Mouse (Mus musculus) ovary, postnatal 36 days (tissue): ENCODE results near the gene Fndc8.

Experiments
- DNase-seq: peaks from one replicate; pipeline ENCODE4 v3.0.0; 2022; ENCODE audit warnings: low spot score, mixed read lengths

The Fndc8 gene

DNA sequence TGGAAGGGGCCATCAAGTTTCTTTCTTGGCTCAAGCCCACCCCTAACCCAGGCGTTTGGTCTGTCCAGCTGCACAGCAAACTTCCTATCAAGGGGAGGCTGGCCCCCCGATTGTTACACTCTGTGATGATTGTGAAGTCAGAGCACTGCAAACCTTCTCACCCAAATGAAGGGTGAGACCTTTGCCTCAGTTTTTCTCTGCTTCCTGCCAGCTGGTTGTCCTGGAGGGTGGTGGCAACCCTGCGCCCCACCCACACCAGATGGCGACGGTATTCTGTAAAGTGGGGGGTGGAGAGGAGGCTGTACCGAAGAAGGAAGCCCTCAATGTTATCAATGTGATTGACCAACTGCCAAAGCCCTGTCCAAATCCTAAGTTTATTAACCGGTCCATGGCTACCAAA lies at the start of gene Fndc8:
Gene Fndc8 (plus strand): TSS at position 189 of the 400 bp plus-strand sequence.
- DNase-seq: no peak

DNA sequence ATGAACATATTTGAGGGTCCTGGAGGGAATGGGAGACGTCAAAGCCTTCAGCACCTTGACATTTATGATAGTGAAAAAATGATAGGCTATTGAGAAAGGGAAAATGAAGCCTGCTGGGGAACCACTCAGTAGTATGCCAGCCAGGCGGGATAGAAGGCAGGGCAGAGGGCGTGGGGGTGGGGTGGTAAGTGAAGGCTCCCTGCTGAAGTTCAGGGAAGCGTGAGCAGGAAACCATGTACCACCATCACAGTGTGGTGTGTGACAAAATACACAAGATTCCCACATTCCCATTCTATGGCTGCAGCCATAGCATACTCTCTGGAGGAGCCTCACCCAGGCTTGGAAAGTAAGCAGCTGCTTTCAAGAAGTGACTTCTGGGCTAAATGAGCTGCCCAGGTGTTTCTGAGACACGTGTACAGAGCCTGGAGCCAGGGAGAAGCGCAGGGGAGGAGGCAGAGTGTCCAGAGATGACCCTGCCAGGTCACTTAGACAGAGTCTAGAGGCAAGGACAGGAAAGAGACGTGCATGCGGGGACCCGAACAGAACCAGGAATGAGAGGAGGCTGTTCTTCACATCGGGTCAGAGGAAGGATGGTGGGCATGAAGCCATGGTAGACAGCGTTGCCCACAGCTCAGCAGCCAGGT lies 47.0 kb upstream of the Fndc8 start:
- no peak for DNase-seq

DNA sequence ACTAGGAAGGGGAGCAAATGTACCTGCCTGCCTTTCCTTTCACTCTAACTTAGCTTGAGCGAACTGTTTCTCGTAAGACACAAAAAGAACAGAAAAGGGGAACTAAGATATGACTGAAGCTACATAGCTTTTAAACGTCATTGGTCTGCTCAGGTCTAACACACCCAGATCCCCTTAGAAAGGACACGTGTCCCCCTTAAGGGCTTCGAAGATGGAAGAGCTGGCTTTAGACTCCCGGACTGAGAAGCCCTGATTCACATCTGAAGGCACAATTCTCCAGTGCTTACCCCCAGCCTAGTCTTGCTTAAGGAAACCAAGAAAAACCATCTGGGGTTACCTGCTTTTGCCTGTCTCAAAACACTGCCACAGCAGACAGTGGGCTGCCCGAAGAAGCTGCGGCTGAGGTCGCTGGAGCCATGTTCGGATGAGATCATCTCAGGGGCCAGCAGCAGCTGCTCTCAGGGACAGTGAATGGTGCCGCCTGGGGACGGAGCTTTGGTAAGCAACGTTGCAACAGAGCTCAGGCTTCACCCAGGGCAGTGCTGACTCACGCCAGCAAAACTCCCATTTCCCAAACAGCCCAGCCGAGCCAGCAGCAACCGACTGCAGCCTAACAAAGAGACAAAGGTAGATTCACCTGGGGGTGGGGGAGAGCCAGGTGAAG lies 46.4 kb upstream of the Fndc8 start:
- DNase-seq: peak; percentile 68

DNA sequence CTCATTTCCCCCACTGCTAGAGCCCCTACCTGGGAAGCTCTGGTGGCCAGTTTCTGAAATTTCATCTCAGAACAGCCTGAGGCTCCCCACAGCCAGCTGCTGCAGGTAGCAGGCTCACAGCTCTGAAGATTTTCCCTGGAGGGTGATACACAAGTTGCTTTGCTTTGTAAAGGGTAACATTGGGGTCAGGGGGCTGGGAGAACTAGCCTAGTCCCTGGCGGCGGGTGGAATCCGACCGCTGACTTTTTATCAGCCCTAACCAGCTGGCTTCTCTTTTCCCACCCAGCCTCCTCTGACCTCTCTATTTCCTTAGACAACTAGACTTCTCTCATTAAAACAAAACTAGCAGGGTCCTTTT lies 45.9 kb upstream of the Fndc8 start:
- DNase-seq: no peak

DNA sequence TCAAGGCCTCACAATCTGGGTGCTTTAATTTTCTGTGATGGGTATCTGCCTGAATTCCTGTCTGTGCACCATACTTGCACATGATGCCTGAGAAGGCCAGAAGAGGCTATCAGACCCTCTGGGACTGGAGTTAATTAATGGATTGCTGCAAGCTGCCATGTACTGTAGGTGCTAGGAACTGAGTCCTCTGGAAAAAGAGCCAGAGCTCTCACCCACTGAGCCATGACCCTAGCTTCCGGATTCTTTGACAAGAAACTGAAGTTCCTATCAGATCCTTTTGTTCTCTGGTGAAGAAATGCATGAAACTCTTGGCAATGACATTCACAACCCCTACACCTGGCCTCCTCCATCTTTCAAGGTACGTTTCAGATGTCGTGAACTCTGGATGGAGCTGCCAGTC lies 45.0 kb upstream of the Fndc8 start:
- no peak for DNase-seq

DNA sequence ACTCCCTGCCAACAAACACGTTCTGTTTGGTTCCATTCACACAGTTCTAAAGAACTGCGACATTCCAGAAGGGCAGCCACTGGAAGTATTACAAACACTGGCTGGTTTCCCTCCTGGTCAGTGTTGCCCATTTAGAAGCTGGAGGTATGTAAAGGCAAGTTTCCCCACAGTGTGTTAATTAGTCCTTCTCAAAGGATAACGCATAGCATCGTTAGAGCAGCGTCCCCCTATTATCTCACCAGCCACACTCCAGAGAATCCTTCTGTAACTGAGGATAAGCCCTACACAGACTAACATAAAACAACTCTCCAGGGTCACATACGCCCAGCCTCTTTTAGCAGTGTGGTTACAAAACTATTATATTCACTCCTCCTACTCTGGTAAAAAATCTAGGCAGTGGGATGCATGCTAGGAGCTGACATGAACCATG lies 44.3 kb upstream of the Fndc8 start:
- DNase-seq: no peak

DNA sequence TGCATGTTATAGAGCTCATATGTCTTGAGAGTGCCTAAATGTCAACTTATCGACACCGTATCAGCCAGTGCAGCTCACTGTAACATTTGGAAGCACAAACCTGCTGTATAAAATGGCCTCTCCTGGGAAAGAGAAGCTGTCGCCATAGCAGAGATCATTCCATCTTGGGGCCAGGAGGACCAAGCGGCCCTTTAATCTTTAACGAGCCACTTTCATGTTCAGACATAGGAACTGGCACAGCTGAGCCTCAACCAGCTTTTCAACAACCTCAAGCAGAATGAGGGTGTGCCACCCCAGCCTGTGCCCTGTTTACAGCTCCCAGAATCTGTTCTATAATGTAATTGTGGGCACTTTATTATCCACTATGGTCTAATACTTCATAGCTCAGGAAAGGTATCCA lies 41.7 kb upstream of the Fndc8 start:
- no peak for DNase-seq

DNA sequence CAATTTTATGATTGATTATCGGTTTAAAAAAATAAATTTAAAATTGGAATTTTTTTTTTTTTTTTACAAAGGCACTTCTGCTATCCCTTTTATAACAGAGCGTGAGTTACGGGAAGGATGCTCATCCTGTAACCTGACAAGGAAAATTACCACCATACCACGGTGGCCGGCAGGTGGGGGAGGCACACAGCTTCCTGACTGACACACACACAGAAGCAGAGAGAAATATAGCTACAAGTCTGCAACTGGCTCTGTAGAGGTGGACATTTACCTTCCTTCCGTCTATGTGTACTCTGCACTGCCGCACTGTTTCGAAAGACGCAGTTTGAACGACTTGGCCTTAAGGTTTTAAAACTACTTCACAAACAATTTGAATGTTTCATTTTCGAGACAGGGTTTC lies 39.8 kb upstream of the Fndc8 start:
- no peak for DNase-seq

DNA sequence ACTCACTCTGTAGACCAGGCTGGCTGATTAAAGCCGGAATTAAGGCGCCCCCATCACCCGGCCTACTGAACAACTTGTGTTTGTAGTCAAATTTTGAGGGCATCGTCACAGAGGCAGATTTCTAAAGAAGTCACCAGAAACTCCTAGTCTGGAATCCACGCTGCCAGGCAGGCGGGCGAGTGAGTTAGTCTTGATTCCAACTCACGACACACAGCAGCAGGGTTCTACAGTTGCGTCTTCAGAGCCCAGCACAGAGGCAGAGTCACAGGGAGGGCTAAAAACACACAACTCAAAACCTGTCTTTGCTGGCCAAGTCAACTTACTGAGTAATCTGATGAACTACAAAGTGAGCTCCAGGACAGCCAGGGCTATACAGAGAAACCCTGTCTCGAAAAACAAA lies 39.4 kb upstream of the Fndc8 start:
- DNase-seq: no peak

DNA sequence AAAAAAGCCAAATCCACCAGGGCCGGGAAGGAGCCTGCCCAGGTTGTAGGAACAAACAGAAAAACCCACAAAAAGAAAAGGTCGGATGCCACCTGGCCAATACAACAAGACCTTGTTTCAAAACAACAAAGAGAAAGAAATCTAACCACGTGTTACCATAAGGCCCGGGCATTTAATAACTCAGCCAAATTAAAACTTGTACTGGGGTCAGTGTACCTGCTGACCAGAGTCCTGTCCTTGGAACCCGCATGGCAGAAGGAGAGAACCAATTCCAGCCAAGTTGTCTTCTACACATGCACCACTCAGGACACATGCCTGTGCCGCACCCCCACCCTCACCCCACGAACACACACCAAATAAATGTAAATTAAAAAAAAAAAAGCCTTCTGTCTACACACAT lies 39.0 kb upstream of the Fndc8 start:
- DNase-seq: no peak

DNA sequence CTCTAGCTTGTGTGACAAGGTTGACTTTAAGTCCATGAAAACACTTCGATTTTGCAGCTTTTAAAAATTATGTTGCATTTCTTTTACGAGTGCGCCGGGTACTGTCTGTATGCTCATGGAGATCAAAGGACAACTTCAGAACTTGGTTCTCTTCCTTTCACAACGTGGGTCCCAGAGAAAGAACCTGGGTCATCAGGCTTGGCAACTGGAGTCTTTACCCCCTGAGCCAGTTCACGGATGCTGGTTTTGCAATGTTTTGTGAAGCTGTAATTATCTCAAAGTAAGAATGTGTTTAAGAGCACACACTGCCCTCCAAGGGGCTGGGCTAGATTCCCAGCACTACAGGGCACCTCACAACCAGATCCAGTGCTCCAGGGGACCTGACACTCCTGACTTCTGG lies 37.8 kb upstream of the Fndc8 start:
- no peak for DNase-seq

DNA sequence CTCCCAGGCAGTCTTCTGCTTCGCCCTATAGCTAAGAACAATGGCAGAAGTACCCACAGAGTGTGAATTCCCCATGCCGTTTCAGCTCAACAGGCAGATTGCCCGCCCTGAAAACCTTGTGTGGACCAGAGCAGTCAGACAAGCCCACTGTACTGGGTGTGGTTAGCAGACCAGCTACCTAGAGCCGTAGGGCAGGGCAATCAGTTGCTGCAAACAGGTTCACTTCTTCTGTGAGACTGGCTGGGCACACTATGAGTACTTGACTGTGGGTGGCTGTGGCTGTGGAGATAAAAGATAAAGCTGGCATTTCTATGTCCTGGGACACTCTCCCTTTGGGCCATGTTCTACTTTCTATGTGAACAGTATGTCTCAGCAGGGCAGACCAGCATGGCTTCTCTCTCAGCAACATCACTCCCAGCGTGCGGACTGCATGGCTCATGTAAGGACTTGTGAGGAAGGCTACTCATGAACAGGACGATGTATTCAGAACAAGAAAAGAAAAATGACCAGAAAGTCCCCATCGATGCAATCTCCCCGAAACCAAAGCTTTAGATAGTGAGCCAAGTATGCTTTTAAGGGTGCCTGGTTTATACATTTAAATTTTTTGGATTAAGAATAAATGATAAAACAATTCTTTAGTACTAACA lies 36.5 kb upstream of the Fndc8 start:
- DNase-seq: no peak

DNA sequence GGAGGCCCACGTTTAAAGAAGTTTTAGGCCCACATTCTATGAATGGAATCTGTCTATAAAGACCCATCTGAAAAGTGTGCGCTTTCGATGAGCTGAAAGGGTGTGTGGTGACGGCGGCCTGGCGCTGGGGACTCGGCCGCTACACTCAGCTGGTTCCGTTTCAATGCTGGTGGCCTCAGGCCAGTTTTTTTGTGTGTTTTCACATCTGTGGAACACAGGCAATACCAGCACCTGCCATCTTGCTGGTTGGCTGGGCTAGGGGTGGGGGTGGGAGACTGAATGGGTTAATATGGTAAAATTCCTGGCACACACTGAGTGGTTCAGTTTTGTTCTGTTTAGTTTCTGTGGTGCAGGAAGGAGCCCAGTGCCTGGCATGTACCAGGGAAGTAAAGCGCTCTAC lies 35.9 kb upstream of the Fndc8 start:
- no peak for DNase-seq

DNA sequence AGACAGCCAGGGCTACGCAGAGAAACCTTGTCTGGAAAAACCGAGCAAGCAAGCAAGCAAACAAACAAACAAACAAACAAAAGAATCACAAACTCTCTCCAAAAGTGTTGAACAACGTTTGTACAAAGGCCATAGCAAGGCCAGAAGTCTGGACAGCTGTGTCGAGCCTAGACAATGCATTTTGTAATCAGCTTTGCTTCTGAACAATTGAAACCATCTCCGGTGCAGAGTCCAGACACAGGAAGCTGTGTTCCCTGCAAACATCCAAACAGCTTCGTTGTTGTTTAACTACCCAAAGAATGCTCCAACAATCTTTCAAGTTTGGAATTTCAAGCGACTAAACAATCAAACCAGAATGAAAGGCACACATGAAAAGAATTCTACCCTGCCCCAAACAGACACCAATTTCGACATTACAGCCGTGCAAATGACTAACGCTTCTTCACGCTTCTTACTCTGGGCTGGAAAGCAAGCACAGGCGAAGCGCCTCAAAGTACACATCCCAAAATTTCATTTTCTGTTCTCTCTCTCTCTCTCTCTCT lies 34.5 kb upstream of the Fndc8 start:
- no peak for DNase-seq

DNA sequence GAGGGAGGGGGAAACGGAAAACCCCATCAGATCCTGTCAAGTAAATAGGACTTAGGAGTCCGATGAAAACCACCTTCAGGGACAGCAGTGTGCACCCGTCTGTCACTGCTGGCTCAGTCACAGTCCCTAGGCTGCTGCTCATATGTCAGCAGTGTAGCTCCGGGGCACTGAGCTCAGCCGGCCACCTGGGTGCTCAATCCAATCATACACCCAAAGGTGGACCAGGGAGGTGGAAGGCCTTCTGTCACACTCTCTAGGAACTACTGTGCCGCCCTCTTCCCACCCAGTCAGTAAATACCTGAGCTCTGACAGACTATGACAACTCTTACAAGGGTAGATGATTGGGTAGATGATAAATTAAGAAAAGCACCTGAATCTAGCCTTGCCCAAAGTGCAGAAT lies 31.2 kb upstream of the Fndc8 start:
- DNase-seq: no peak

DNA sequence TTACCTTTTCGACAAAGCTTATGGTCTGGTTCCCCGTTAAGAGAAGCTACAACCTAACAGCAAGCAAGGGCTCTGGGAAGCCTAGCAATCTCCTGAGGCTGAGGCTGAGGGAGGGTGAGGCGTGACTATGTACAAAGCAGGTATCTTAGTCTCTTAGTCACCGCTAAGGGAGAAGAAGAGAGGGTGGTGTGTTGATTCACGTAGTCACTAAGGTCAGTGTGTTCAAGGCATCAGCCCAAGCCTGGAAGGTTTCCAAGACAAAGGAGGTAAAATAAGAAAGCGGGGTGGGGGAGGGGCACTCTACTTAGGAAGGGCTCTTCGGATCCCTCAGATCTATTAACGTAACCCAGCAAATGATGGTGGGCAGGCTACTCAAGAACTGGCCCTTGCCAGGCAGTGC lies 30.4 kb upstream of the Fndc8 start:
- no peak for DNase-seq

DNA sequence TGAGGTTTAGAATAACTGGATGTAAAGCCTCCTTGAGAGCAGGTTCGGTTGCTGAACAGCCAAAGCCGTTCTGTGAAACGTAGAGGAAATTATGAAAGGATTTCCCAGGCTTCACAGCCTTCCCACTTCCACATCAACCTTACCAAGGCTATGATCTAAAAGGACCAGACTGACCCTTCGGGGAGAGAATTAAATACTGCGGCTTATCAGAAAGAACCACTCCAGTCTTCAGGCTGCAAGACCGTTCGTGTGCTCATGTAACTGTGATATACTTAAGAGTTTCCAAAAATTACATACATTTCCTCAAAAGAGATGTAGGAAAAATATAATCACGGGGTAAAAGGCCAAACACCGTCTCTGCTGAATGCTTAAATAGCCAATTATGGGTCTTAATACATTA lies 29.3 kb upstream of the Fndc8 start:
- no peak for DNase-seq

DNA sequence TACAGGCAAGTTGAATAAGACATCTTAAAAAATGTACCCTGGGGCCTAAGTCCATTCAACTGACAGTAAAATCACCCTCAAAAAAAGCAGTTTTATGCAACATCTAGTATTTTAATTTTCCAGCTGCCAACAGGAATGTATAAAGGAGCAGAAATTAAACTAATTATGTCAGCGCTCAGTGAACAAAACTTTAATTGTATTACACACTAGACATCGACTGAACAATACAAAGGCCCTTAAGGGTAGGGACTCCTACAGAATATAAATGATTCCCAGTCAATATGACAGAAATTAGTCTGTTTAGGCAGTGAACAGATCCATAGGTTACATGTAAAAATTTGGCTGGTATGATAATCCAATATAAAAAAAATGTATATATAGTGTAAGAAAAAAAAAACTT lies 28.9 kb upstream of the Fndc8 start:
- DNase-seq: no peak

DNA sequence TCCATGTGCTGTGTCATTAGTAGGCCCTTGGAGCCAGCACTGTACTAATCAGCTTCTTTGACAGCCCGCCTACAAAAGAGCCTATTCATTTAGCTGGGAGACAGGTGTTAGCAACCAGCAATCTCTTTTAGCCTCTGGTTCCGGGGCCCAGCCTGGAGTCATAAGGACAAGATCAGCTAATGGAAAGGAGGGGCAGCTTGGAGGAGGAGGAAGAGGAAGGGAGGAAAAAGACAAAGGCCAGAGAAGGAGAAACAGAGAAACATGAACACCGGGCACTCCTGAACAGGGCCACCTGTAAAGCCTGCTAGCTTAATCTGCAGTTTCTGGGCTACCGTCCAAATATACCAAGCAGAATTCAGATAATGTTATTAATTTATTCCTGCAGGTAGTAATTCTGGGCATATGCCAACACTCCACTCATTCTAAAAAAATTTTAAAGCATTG lies 28.4 kb upstream of the Fndc8 start:
- no peak for DNase-seq

DNA sequence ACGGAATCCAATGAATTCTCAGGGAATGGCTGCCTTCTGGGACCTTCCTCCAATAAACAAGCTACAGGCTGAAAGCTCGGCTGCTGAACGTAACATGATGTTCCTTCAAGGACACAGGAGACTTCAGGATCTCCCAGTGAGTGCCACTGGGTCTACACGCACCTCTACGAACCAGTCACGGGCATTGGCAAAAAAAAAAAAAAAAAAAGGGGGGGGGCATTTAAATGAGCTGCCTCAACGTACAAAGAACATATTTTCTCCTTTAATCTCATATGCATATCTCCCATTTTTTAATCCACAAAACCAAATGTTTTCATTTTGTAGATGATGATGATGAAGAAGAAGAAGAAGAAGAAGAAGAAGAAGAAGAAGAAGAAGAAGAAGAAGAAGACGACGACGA lies 26.0 kb upstream of the Fndc8 start:
- no peak for DNase-seq

DNA sequence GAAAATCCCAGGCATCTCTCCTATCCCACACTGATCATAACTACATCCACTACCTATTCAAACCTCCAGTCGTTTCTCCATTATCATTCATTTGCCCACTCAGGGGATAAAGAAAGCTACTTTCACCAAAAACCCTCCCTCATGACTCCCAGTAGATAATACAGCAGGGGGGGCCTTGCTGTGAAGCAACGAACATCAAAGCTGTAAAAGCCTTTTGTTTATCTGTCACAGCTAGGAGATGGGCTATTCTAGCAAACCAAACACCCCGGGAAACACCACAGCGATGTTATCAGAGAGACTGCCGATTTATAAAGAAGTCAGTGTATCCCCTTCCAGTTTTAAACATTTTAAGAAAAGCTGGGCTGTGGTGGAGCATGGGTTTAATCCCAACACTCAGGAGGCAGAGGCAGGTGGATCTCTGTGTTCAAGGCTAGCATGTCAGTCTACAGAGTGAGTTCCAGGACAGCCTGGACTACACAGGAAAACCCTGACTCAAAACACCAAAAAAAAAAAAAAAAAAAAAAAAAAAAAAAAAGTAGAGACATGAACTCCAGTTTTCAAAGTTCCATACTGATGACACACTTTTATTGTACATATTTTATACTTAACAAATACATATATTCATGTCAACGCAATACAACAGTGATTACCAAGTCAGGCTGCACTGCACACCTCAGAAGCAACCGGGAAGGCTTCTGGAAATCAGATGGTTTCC lies 24.9 kb upstream of the Fndc8 start:
- DNase-seq: no peak

DNA sequence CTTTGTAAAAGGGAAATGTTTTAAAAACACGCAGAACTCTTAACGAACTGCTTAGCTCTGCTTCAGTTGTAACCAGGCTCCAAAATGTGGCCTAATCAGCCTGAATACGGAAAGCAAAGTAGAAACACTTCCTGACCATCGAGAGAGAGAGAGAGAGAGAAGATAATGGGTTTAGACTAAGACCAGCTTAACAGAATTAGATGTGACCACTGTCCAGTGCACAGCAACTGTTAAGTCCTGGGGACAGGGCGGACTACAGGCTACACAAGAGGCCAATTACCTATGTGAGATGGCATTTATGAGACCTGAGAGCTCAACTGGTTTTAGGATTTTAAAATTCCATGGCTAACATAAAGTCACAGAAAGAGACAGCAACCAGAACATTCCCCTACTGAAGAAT lies 24.0 kb upstream of the Fndc8 start:
- DNase-seq: no peak
